Mouse (Mus musculus) heart, embryonic 16.5 days (tissue): ENCODE measurements around the gene Gm10715. TPM values are rescaled to one million over a fixed set of nuclear protein-coding genes. Genes with fewer than 3 reads are reported as not detected.
"Not testable (repeated sequence)": the region's sequence is repeated elsewhere in the genome, so short reads cannot be mapped to it uniquely, and the experiment has no call there.

Experiments used
- ATAC-seq: fragments of 200-750 bp; cut with Nextera tagmentation; replicated peaks from 2 replicates; pipeline ENCODE4 v1.8.0; 2017; ENCODE audit warnings: moderate number of reproducible peaks; ENCODE audit not compliant: insufficient read depth, low FRiP score; ENCODE audit errors: extremely low read depth
- H3K27ac ChIP-seq: fragments of 300-500 bp; sonication (generic); 2 replicates; pipeline ENCODE4 v1.5.1; 2014; ENCODE audit warnings: mild to moderate bottlenecking, low read length, control low read depth, moderate library complexity
- H3K27me3 ChIP-seq: fragments of 300-500 bp; sonication (generic); 2 replicates; pipeline ENCODE4 v1.6.1; 2014; ENCODE audit warnings: low read length, mixed read lengths; ENCODE audit not compliant: control insufficient read depth, insufficient read depth
- H3K36me3 ChIP-seq: fragments of 300-500 bp; sonication (generic); 2 replicates; pipeline ENCODE4 v1.6.1; 2014; ENCODE audit not compliant: control insufficient read depth, insufficient read depth
- H3K4me1 ChIP-seq: fragments of 300-500 bp; sonication (generic); 2 replicates; pipeline ENCODE4 v1.6.1; 2014; ENCODE audit warnings: low read length, mixed read lengths; ENCODE audit not compliant: control insufficient read depth, insufficient read depth
- H3K4me2 ChIP-seq: fragments of 300-500 bp; sonication (generic); 2 replicates; pipeline ENCODE4 v1.6.1; 2014; ENCODE audit warnings: low read depth, mild to moderate bottlenecking, control low read depth, low read length
- H3K4me3 ChIP-seq: fragments of 300-500 bp; sonication (generic); 2 replicates; pipeline ENCODE4 v1.5.1; 2014; ENCODE audit warnings: mild to moderate bottlenecking, control low read depth, low read length
- H3K9ac ChIP-seq: fragments of 300-500 bp; sonication (generic); 2 replicates; pipeline ENCODE4 v1.6.1; 2014; ENCODE audit warnings: low read length, control low read depth
- H3K9me3 ChIP-seq: fragments of 300-500 bp; sonication (generic); replicated peaks from 2 replicates; pipeline ENCODE4 v1.6.1; 2016; ENCODE audit warnings: low read length; ENCODE audit not compliant: control insufficient read depth
- WGBS: fragments of 180-500 bp; shearing (Covaris S2); extraction: QIAGEN DNeasy Blood & Tissue Kit; methylation state at CpG from one replicate; pipeline ENCODE4 v1.1.7; 2014; 5-methylcytosine and 5-hydroxymethylcytosine counted together
- polyA plus RNA-seq: library from polyadenylated mRNA; unstranded; fragments of >200 nt; fragmentation: Nextera tagmentation; extraction: Ambion mirVana; gene quantifications from 2 replicates; pipeline ENCODE4 v1.2.1, GENCODE M21; 2015

Gene Gm10715
- polyA plus RNA-seq, 1 experiment from 2014 or later = not detected

DNA sequence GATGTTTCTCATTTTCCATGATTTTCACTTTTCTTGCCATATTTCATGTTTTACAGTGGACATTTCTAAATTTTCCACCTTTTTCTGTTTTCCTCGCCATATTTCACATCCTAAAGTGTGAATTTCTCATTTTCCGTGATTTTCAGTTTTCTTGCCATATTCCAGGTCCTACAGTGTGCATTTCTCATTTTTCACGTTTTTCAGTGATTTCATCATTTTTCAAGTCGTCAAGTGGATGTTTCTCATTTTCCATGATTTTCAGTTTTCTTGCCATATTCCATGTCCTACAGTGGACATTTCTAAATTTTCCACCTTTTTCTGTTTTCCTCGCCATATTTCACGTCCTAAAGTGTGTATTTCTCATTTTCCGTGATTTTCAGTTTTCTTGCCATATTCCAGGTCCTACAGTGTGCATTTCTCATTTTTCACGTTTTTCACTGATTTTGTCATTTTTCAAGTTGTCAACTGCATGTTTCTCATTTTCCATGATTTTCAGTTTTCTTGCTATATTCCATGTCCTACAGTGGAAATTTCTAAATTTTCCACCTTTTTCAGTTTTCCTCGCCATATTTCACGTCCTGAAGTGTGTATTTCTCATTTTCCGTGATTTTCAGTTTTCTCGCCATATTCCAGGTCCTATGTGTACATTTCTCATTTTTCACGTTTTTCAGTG, 13.2 kb upstream of the Gm10715 start, which contains the start of gene Gm10718:
Gene Gm10718 (plus strand): TSS at position 236 of the 673 bp plus-strand sequence.
- not testable (repeated sequence) for H3K36me3 ChIP-seq, H3K4me1 ChIP-seq, H3K4me2 ChIP-seq, H3K9ac ChIP-seq, ATAC-seq, H3K4me3 ChIP-seq, H3K9me3 ChIP-seq, H3K27ac ChIP-seq, H3K27me3 ChIP-seq
- WGBS = 72% methylated on average over 9 of the region's 13 CpGs

DNA sequence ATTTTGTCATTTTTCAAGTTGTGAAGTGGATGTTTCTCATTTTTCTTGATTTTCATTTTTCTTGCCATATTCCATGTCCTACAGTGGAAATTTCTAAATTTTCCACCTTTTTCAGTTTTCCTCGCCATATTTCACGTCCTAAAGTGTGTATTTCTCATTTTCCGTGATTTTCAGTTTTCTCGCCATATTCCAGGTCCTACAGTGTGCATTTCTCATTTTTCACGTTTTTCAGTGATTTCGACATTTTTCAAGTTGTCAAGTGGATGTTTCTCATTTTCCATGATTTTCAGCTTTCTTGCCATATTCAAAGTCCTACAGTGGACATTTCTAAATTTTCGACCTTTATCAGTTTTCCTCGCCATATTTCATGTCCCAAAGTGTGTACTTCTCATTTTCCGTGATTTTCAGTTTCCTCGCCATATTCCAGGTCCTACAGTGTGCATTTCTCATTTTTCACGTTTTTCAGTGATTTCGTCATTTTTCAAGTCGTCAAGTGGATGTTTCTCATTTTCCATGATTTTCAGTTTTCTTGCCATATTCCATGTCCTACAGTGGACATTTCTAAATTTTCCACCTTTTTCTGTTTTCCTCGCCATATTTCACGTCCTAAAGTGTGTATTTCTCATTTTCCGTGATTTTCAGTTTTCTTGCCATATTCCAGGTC, 12.6 kb upstream of the Gm10715 start:
- not testable (repeated sequence) for H3K4me1 ChIP-seq, H3K9ac ChIP-seq, H3K36me3 ChIP-seq, H3K27me3 ChIP-seq, H3K4me3 ChIP-seq, ATAC-seq, H3K4me2 ChIP-seq, H3K27ac ChIP-seq, H3K9me3 ChIP-seq
- WGBS = 63% methylated on average over 15 of the region's 16 CpGs

DNA sequence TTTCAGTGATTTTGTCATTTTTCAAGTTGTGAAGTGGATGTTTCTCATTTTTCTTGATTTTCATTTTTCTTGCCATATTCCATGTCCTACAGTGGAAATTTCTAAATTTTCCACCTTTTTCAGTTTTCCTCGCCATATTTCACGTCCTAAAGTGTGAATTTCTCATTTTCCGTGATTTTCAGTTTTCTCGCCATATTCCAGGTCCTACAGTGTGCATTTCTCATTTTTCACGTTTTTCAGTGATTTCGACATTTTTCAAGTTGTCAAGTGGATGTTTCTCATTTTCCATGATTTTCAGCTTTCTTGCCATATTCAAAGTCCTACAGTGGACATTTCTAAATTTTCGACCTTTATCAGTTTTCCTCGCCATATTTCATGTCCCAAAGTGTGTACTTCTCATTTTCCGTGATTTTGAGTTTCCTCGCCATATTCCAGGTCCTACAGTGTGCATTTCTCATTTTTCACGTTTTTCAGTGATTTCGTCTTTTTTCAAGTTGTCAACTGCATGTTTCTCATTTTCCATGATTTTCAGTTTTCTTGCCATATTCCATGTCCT, 11.7 kb upstream of the Gm10715 start, which contains the start of gene Gm10717:
Gene Gm10717 (plus strand): TSS at position 506 of the 556 bp plus-strand sequence.
- not testable (repeated sequence) for H3K4me1 ChIP-seq, H3K36me3 ChIP-seq, H3K4me2 ChIP-seq, H3K9me3 ChIP-seq, H3K9ac ChIP-seq, H3K27ac ChIP-seq, H3K27me3 ChIP-seq, ATAC-seq, H3K4me3 ChIP-seq
- 70% methylated on average over 12 of the region's 12 CpGs for WGBS

DNA sequence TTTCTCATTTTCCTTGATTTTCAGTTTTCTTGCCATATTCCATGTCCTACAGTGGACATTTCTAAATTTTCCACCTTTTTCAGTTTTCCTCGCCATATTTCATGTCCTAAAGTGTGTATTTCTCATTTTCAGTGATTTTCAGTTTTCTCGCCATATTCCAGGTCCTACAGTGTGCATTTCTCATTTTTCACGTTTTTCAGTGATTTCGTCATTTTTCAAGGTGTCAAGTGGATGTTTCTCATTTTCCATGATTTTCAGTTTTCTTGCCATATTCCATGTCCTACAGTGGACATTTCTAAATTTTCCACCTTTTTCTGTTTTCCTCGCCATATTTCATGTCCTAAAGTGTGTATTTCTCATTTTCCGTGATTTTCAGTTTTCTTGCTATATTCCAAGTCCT, 11.0 kb upstream of the Gm10715 start:
- not testable (repeated sequence) for H3K27me3 ChIP-seq, H3K4me3 ChIP-seq, H3K4me2 ChIP-seq, H3K9me3 ChIP-seq, H3K4me1 ChIP-seq, H3K36me3 ChIP-seq, ATAC-seq, H3K9ac ChIP-seq, H3K27ac ChIP-seq
- 56% methylated on average over 4 of the region's 6 CpGs for WGBS

DNA sequence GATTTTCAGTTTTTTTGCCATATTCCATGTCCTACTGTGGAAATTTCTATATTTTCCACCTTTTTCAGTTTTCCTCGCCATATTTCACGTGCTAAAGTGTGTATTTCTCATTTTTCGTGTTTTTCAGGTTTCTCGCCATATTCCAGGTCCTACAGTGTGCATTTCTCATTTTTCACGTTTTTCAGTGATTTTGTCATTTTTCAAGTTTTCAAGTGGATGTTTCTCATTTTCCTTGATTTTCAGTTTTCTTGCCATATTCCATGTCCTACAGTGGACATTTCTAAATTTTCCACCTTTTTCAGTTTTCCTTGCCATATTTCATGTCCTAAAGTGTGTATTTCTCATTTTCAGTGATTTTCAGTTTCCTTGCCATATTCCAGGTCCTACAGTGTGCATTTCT, 10.5 kb upstream of the Gm10715 start:
- 70% methylated on average over 5 of the region's 5 CpGs for WGBS
- not testable (repeated sequence) for H3K27ac ChIP-seq, H3K4me1 ChIP-seq, H3K27me3 ChIP-seq, H3K9ac ChIP-seq, H3K9me3 ChIP-seq, H3K36me3 ChIP-seq, H3K4me2 ChIP-seq, ATAC-seq, H3K4me3 ChIP-seq

DNA sequence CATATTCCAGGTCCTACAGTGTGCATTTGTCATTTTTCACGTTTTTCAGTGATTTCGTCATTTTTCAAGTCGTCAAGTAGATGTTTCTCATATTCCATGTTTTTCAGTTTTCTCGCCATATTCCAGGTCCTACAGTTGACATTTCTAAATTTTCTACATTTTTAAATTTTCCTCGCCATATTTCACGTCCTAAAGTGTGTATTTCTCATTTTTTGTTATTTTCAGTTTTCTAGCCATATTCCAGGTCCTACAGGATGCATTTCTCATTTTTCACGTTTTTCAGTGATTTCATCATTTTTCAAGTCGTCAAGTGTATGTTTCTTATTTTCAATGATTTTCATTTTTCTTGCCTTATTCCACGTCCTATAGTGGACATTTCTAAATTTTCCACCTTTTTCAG, 9.9 kb upstream of the Gm10715 start:
- H3K4me1 ChIP-seq, H3K9ac ChIP-seq, H3K36me3 ChIP-seq, H3K9me3 ChIP-seq, H3K27me3 ChIP-seq, H3K4me3 ChIP-seq, H3K4me2 ChIP-seq, H3K27ac ChIP-seq, ATAC-seq: not testable (repeated sequence)
- 64% methylated on average over 9 of the region's 9 CpGs for WGBS

DNA sequence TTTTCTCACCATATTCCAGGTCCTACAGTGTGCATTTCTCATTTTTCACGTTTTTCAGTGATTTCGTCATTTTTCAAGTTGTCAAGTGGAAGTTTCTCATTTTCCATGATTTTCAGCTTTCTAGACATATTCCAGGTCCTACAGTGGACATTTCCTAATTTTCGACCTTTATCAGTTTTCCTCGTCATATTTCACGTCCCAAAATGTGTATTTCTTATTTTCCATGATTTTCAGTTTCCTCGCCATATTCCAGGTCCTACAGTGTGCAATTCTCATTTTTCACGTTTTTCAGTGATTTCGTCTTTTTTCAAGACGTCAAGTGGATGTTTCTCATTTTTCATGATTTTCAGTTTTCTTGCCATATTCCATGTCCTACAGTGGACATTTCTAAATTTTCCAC, 9.5 kb upstream of the Gm10715 start:
- 67% methylated on average over 9 of the region's 9 CpGs for WGBS
- H3K4me2 ChIP-seq, H3K36me3 ChIP-seq, H3K4me3 ChIP-seq, H3K4me1 ChIP-seq, H3K27me3 ChIP-seq, ATAC-seq, H3K9ac ChIP-seq, H3K27ac ChIP-seq, H3K9me3 ChIP-seq: not testable (repeated sequence)

DNA sequence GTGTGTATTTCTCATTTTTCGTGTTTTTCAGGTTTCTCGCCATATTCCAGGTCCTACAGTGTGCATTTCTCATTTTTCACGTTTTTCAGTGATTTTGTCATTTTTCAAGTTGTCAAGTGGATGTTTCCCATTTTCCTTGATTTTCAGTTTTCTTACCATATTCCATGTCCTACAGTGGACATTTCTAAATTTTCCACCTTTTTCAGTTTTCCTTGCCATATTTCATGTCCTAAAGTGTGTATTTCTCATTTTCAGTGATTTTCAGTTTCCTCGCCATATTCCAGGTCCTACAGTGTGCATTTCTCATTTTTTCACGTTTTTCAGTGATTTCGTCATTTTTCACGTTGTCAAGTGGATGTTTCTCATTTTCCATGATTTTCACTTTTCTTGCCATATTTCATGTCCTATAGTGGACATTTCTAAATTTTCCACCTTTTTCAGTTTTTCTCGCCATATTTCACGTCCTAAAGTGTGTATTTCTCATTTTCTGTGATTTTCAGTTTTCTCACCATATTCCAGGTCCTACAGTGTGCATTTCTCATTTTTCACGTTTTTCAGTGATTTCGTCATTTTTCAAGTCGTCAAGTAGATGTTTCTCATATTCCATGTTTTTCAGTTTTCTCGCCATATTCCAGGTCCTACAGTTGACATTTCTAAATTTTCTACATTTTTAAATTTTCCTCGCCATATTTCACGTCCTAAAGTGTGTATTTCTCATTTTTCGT, 7.2 kb upstream of the Gm10715 start:
- ATAC-seq, H3K4me2 ChIP-seq, H3K4me3 ChIP-seq, H3K27me3 ChIP-seq, H3K4me1 ChIP-seq, H3K9ac ChIP-seq, H3K27ac ChIP-seq, H3K36me3 ChIP-seq, H3K9me3 ChIP-seq: not testable (repeated sequence)
- 61% methylated on average over 11 of the region's 16 CpGs for WGBS
